Mouse (Mus musculus) thymus, postnatal 10 days (tissue): Measurements from ENCODE around the gene Frzb.

Experiments
- DNase-seq, 2 experiments: peaks; one replicate each; pipeline ENCODE4 v3.0.0; 2021; ENCODE audit warnings: low spot score in 2 of 2

The Frzb gene

GRCm38 (mm10) chr2:80430357-80431053 is 16.9 kb downstream of the Frzb start:
- no peak for DNase-seq

- DNase-seq, result no peak
Measured at GRCm38 (mm10) chr2:80423116-80423515, 24.3 kb downstream of the Frzb start.

- no peak for DNase-seq
Measured at GRCm38 (mm10) chr2:80421990-80422389, 25.4 kb downstream of the Frzb start.

GRCm38 (mm10) chr2:80416286-80416685 is 31.1 kb downstream of the Frzb start:
- DNase-seq, result no peak

GRCm38 (mm10) chr2:80414387-80414786 is 33.0 kb downstream of the Frzb start:
- DNase-seq, result no peak

- no peak for DNase-seq
Measured at GRCm38 (mm10) chr2:80413124-80413523, 34.3 kb downstream of the Frzb start.

GRCm38 (mm10) chr2:80409893-80410574 is 37.4 kb downstream of the Frzb start:
- no peak for DNase-seq

GRCm38 (mm10) chr2:80404770-80405169 is 42.7 kb downstream of the Frzb start:
- no peak for DNase-seq

GRCm38 (mm10) chr2:80398595-80399099 is 48.8 kb downstream of the Frzb start:
- no peak for DNase-seq

- no peak for DNase-seq
Measured at GRCm38 (mm10) chr2:80396864-80397263, 50.6 kb downstream of the Frzb start.

- no peak for DNase-seq
Measured at GRCm38 (mm10) chr2:80396057-80396456, 51.4 kb downstream of the Frzb start.

- no peak for DNase-seq
Measured at GRCm38 (mm10) chr2:80388341-80388740, 59.1 kb downstream of the Frzb start.

GRCm38 (mm10) chr2:80387668-80388067 is 59.8 kb downstream of the Frzb start:
- no peak for DNase-seq

- DNase-seq, result no peak
Measured at GRCm38 (mm10) chr2:80386255-80386654, 61.2 kb downstream of the Frzb start.

- no peak for DNase-seq
Measured at GRCm38 (mm10) chr2:80384447-80384846, 63.0 kb downstream of the Frzb start.

- no peak for DNase-seq
Measured at GRCm38 (mm10) chr2:80379848-80380247, 67.6 kb downstream of the Frzb start.

GRCm38 (mm10) chr2:80374892-80375291 is 72.5 kb downstream of the Frzb start:
- no peak for DNase-seq

- no peak for DNase-seq
Measured at GRCm38 (mm10) chr2:80371458-80371857, 76.0 kb downstream of the Frzb start.
